Mouse (Mus musculus): ENCODE results near the gene Ralgapa1. TPM values are rescaled to one million over a fixed set of nuclear protein-coding genes. Genes with fewer than 3 reads are reported as not detected.

The Ralgapa1 gene
- total RNA-seq (2021): 100 to 1,000 TPM; 115 to 130 TPM

DNA sequence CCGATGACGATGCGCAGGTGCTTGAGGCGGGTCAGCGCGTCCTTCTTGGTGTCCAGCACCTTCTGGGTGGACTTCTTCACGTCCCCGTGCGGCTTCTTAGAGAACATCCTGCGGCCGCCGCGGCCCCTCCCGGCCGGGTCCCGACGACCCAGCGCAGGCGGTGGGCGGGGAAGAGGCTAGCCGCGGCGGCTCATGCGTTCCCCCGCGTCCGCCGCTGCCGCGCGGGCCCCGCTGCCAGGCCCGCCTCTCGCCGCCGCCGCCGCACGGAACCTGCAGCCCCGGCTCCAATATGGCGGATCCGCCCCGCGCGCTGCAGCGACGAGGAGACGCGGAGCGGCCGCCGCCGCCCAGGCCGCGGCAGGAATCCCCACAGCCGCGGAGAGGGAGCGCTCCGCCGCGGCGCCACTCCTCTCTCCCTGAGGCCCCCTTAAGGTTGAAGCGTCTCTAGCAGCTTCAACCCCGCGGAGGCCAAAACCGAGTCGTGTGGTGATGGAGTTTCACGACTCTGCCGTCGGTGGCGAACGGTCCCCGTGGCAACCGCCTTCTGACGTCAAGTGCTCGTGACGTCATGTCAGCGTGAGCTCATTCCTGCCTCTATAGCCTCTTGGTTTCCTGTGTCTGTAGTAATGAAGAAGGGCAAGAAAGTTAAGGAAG is at the start of gene Ralgapa1:
Gene Ralgapa1 (minus strand): TSS at position 507 of the 654 bp plus-strand sequence.
- DNase-seq (ENCODE audit: extremely low spot score in 1 of 2, low spot score in 1 of 2): peak; percentile 80 to 84

DNA sequence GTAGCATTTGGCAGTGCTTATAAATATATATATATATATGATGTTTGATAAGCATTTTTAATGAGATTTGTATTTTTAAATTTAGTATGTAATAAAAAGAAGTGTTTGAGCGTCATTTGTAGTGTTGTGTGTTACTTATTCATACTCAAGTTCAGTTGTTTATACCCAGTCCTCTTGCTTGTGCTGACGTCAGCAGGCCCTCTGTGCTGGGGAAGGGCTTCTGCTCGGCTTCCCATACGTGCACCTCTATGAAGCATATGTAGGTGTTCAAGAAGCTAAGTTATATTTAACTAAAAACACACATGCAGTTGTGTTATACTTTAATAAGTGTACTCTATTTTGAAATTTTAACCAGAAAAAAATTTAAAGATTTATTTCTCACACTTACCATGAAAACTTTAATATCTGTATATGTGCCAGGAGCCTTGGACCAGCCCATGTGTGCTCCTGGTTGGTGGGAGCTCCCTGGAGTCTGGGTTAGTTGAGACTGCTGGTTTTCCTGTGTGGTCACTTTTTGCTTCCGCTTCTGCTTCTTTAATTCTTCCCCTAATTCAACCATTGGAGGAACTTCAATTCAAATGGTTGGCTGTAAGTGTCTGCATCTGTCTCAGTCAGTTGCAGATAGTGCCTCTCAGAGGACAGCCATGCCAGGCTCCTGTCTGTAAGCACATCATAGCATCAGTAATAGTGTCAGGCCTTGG is 48.8 kb upstream of the Ralgapa1 start:
- no peak for DNase-seq (ENCODE audit: extremely low spot score in 1 of 2, low spot score in 1 of 2)

DNA sequence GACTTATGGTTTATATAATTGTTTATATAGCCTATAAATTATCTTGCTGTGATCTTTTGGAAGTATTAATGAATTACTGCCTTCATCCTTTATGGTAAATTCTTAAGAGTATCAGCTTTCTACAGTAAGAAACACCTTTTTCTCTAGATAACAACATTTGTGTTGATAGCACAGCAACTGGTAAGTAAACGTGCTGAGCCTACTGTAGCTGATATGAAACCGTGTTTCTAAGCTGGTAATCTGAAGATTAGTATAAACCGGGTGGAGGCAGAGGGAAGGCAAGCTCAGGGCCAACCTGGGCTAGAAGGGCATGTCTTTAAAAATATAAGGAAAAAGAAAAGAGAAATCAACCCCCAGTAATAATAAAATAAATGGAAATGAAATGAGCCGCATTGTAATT is 46.8 kb upstream of the Ralgapa1 start:
- DNase-seq (ENCODE audit: extremely low spot score in 1 of 2, low spot score in 1 of 2): no peak

DNA sequence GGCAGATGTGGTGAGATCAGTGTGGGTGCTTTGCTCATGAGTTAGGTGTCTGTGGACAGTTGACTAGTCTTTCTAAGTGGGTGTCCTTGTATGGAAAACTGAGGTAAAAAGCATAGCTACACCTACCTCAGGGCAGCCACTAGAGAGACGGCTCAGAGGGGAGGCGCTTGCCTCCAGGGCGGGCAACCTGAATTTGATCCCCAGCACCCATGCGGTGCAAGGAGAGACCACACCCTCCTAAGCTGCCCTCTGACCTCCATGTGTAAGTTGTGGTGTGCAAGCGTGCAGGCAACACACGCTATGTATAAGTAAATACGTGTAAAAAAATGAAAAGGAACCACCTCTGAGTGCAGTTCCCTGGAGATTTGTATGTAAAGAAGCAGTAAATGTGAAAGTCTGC is 39.7 kb upstream of the Ralgapa1 start:
- no peak for DNase-seq (ENCODE audit: extremely low spot score in 1 of 2, low spot score in 1 of 2)

DNA sequence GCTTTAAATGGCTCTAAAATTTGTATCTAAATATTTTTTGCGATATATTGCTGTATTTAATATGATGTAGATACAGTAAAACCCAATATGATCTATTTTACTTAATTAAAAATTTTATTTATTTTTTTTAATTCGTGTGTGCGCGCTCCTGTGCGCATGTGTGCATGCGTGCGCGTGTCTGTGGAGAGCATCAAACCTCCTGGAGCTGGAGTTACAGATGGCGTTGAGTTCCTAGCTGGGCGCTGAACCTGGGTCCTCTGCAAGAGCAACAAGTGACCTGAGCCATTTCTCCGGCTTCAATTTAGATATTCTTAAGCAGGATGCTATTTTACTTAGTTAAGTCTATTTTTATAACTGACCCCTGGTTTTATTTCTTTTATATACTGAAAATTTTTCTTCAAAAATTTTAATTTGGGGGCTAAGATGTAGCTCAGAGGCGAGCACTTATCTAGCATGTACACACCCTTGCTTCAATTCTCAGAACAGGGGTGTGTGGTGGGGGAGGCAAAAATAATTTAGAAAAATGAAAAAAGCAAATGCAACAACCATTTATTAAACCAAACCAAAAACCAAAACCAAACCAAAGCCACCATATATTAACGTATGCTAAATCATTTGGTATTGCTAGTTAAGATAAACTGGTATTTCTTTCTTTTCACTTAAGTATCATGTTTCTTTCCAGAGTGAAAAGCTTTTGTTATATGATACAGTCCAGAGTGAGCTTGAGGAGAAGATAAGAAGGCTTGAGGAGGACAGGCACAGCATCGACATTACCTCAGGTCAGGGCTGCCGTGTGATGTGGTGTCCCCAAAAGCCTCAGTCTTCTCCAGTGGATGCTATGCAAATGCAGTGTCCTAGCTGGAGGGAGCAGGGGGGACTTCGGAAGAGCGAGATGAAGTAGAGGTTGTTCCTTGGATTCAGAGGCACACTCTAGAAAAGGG is 38.7 kb upstream of the Ralgapa1 start:
- DNase-seq (ENCODE audit: extremely low spot score in 1 of 2, low spot score in 1 of 2): no peak

DNA sequence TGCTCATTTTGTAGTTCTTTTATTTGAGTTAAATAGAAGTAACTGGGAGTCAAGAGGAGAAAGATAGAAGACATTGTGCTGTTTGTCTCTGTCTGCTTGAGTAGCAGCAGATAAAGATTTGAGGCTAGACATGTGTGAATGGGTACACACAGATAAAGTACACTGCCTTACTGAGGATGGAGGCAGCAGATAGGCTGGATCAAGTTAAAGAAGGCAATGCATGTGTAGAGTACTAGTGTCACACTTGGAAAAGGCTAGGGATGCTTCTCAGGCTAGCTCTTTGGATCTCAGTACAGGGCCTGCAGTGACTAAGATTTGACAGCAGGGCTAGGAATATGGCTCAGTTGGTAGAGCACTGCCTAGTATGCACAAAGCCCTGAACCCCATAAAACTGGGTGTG is 29.7 kb upstream of the Ralgapa1 start:
- DNase-seq (ENCODE audit: extremely low spot score in 1 of 2, low spot score in 1 of 2): no peak

DNA sequence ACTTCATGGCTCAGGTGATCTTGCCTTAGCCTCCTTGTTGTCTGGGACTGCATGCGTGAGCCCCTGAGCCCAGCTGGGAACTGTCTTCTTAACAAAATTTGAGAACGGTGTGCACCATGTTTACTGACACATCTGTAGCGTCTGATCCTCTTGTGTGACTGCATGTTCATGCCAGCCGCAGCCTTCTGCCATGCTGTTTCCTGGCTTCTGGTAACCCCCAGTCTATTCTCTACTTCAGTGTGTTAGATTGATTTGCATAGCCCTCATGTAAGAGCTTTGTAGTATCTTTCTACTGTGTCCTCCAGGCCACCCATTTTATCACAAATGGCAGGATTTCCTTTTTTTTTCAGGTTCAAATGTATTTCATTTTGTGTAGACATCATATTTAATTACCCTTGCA is 26.9 kb upstream of the Ralgapa1 start:
- no peak for DNase-seq (ENCODE audit: extremely low spot score in 1 of 2, low spot score in 1 of 2)

DNA sequence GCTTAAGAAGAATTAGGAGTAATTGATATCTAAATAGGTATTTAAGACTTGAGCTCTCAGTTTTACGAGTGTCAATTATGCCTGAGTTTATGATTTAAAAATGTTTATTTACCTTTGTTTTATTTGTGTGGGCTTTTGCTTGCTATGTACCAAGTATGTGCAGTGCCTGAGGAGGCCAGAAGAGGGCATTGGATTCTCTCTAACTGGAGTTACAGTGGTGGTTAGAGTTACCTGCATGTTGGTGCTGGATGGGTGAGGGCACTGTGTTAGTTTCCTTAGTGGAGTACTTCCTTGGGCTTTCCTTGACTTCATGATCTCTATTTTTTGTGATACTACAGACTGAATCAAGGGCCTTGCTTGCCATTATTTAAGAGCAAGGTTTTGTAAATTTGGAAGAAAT is 25.8 kb upstream of the Ralgapa1 start:
- peak in 1 of 2 experiments; percentile 33 for DNase-seq (ENCODE audit: extremely low spot score in 1 of 2, low spot score in 1 of 2)

DNA sequence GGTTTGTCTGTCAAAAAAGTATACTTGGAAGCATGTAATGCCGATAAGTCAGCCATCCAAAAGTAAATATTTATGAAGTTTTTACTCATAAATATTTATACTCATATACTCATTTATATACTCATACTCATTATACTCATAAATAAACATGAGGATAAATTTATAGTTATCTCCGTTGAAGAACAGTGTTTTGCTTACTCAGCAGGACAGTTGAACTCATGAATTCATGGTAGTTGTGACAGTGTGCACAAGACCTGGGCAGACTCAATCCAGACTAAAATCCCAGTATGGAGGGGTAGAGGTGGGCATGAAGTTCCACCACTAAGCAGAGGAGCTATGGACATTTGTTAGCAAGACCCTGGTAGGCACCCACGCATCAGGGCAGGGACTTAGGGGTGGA is 16.5 kb upstream of the Ralgapa1 start:
- no peak for DNase-seq (ENCODE audit: extremely low spot score in 1 of 2, low spot score in 1 of 2)

DNA sequence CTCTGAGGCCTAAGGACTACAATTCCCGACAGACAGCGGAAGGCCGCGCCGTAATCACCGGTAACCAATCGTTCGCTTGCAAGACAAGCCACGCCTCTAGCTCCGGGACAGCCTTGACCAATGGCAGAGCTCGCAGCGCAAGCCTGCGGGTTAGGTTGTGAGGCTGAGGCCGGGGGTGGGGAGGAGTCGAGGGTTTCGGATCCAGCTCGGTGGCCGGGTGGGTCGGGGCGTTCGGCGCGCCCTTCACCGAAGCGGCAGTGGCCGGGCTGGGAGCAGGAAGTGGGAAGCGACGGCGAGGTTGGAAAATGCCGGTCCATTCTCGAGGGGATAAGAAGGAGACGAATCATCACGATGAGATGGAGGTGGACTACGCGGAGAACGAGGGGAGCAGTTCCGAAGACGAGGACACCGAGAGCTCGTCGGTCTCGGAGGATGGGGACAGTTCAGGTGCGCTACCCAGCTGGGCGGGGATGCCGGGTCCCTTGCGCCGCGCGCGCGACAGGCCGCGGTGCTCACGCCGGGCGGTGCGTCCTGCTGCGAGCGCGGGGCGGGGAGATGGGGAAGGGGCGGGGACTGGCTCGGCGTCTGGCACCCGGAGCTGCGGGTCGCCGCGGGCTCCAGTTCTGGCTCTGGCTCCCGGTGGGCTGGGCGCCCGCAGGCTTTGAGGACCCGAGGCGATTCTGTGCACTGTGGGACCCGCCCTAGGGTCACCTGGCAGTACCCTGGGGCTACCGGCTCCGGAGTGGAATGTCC is 15.4 kb upstream of the Ralgapa1 start, which contains the start of gene Brms1l:
Gene Brms1l (plus strand): TSS at position 126 of the 753 bp plus-strand sequence.
- peak; percentile 76 to 85 for DNase-seq (ENCODE audit: extremely low spot score in 1 of 2, low spot score in 1 of 2)

DNA sequence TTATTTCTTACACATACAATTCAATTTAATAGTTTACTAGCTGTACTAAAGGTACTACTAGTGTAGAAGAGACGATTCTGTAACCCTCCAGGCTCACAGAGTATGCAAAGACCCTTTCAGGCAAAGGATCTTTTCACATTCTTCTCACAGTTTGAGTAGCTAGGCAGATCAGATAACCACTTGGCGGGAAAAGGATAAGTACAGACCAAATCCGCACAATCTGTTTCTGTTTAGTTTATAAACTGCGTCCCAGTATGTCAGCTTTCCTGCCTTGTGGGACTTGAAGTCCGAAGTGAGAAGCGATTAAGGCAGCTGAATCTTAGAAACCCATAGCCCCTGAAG is 14.9 kb upstream of the Ralgapa1 start:
- DNase-seq (ENCODE audit: extremely low spot score in 1 of 2, low spot score in 1 of 2): no peak

DNA sequence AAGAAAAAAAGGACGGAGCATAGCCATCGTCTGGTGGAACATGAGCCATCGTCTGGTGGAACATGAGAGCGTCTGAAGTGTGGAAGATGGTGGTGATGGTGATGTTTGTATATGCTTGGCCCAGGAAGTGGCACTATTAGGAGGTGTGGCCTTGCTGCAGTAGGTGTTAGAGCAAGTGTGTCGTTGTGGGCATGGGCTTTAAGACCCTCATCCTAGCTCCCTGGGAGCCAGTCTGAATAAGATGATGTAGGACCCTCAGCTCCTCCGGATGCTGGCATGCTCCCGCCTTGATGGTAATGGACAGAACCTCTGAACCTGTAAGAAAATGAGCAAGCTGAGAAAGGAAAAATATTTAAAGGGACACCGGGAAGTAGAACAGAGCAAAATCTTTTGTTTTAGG is 13.9 kb upstream of the Ralgapa1 start:
- DNase-seq (ENCODE audit: extremely low spot score in 1 of 2, low spot score in 1 of 2): no peak

DNA sequence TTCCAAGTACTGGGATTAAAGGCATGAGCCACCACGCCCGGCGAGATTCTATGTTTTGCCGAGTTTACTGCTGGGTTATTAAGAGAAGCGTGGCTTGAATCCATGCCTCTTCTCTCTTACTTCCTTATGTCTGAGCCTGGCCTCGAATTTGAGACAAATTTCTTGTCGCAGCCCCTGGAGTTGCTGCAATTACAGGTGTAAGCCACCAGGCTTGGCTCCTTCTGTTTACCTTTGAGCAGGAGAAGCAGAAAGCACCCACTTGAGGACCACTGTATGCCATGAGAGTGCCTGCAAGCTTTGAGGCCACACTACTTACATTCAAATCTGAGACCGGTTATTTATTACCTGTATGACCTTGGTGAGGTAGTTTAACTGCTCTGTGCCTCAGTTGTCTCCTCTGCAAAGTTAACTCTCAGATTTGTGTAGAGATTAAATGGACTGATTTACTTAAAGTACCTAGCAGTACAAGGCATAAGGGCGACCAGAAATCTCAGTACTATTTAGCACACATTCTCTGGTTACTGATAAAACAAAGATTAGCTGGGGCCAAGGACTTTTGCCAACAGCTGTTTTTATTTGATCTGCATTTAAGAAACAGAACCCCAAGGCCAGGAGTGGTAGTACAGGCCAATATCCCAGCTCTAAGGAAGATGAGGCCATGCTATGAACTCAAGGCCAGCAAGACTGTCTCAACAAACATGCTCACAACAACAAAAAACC is 13.1 kb upstream of the Ralgapa1 start:
- no peak for DNase-seq (ENCODE audit: extremely low spot score in 1 of 2, low spot score in 1 of 2)

DNA sequence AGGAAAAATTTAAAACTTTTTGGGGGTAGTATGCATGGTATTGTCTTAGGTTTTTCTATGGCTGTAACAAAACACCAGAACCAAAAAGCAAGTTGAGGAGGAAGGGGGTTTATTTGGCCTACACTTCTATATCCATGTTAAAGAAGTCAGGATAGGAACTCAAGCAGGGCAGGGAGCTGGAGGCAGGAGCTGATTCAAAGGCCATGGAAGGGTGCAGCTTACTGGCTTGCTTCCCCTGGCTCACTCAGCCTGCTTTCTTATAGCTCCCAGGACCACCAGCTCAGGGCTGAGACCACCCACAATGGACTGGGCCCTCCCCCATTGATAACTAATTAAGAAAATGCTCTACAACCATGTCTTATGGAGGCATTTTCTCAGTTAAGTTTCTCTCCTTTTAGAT is 12.0 kb upstream of the Ralgapa1 start:
- DNase-seq (ENCODE audit: extremely low spot score in 1 of 2, low spot score in 1 of 2): no peak

DNA sequence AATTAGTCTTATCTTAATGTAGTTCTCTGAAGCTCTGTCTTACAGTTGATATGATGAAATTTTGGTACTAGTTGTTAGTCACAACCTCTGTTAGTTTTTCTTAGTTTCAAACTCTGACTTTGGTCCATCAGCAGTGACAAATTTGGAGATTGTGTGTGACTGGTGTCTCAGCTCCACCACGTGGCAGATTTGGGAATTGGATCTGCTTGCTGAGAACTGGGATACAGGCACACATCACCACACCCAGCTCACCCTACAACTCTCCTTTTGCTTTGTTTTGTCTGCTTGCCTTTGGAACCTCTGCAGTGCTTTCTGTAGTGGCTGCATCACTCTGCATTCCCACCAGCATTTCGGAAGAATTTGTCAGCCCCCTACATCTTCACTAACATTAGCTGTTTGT is 10.1 kb upstream of the Ralgapa1 start:
- DNase-seq (ENCODE audit: extremely low spot score in 1 of 2, low spot score in 1 of 2): peak; percentile 51 to 84

DNA sequence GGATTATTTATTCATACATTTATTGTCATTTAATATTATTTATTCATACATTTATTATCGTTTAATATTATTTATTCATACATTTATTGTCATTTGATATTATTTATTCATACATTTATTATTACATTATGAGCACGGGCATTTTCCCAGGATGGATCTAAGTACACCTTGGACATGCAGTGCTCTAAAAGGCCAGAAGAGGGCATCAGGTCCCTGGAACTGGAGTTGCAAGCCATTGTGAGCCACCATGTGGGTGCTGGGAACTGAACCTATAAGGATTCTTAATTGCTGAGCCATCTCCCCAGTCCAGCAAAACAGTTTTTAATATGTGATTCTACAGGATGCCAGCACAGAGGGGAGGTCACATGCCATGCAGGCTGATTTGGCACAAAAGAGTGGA is 4.6 kb upstream of the Ralgapa1 start:
- DNase-seq (ENCODE audit: extremely low spot score in 1 of 2, low spot score in 1 of 2): no peak

DNA sequence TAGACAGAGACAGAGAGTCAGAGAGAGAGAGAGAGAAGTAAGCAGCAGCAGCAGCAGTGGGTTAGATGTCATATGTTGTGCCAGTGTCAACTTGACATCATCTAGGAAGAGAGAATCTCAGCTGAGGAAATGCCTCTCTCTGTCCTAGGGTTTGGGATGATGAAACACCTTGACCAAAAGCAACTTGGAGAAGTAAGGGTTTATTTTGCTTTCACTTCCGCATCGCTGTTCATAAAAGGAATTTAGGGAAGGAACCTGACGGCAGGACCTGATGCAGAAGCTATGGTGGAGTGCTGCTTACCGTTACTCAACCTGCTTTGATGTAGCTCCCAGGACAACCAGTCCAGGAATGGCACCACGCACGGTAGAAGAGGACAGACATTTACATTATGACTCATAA is 3.1 kb upstream of the Ralgapa1 start:
- no peak for DNase-seq (ENCODE audit: extremely low spot score in 1 of 2, low spot score in 1 of 2)

DNA sequence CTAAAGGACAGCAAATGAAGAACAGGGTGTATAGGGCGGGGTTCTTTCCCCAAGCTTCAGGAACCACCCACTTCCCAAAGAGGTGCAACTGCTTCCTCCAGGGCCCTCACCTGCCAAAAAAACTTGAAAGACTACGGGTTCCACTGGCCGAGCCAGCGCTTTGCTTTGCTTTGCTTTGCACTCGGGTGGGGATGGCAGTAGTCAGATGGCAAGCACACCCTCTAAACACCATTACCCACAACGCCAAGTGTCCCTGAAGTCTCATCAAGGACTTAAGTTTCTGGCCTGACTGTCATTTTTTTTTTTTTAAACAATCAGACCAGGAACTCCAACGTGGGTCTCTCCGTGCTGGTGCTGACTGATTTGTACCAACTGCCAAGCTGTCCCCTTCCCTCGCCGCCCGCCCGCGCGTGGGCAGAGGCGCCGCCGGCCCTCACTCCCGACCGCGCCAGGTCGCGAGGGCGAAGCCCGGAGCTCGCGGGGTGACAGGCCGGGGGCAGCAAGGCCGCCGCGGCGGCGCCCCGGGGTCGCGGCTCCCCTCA is 777 bp downstream of the Ralgapa1 start:
- peak; percentile 15 to 37 for DNase-seq (ENCODE audit: extremely low spot score in 1 of 2, low spot score in 1 of 2)

DNA sequence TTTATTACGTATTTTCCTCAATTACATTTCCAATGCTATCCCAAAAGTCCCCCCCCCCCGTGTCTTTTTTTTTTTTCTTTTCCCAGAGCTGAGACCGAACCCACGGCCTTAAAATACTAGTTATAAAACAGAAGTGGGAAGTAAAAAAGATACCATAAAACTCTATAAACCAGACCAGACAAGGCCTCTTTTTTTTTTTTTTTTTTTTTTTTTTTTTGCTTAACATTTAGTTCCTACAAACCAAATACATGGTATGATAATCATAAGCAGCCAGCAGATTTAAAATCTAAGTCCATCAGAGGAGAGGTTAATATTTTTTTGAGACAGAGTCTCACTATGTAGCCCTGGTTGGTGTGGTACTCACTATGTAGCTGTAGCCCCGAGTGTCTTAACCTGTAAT is 4.5 kb downstream of the Ralgapa1 start:
- DNase-seq (ENCODE audit: extremely low spot score in 1 of 2, low spot score in 1 of 2): no peak

DNA sequence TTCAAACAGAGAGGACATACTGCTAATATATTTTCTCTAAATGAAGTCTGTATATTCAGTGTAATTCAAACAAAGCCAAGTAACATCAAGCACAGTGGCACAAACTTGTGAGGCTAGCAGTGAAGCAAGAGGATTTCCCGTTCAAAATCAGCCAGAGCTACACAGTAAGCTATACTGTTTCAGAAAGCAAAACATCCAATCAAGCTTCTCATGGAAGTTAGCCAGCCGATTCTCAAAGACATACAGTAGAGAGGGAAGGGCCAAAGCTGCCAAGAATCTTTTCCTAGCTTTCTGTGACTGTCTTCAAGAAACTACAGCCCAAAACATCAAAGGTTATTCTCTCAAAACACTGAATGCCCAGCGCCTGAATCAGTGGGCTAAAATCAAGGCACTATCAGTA is 15.9 kb downstream of the Ralgapa1 start:
- DNase-seq (ENCODE audit: extremely low spot score in 1 of 2, low spot score in 1 of 2): no peak
